Mouse (Mus musculus) lung, postnatal 0 days (tissue): ENCODE results near the gene Wdr92. TPM values are rescaled to one million over a fixed set of nuclear protein-coding genes. Genes with fewer than 3 reads are reported as not detected.
"Not testable (repeated sequence)": the region's sequence is repeated elsewhere in the genome, so short reads cannot be mapped to it uniquely, and the experiment has no call there.

Experiments used
- ATAC-seq: fragments of 200-750 bp; cut with Nextera tagmentation; 2 replicates; pipeline ENCODE4 v1.8.0; 2017; ENCODE audit warnings: moderate library complexity
- DNase-seq: peaks from one replicate; pipeline ENCODE4 v3.0.0-alpha.2; 2016; ENCODE audit warnings: low spot score
- H3K27ac ChIP-seq: fragments of 300-500 bp; sonication (generic); 2 replicates; pipeline ENCODE4 v1.5.1; 2014; ENCODE audit warnings: antibody characterized with exemption, mild to moderate bottlenecking, low read length, mixed read lengths
- H3K27me3 ChIP-seq: fragments of 300-500 bp; sonication (generic); replicated peaks from 2 replicates; pipeline ENCODE4 v1.6.1; 2014; ENCODE audit warnings: low read length, mixed read lengths; ENCODE audit not compliant: insufficient read depth
- H3K36me3 ChIP-seq: fragments of 300-500 bp; sonication (generic); 2 replicates; pipeline ENCODE4 v1.6.1; 2014; ENCODE audit warnings: low read length, mixed read lengths; ENCODE audit not compliant: insufficient read depth
- H3K4me1 ChIP-seq: fragments of 300-500 bp; sonication (generic); 2 replicates; pipeline ENCODE4 v1.6.1; 2014; ENCODE audit warnings: antibody characterized with exemption, low read depth, low read length, mixed read lengths; ENCODE audit not compliant: insufficient read depth
- H3K4me2 ChIP-seq: fragments of 300-500 bp; sonication (generic); replicated peaks from 2 replicates; pipeline ENCODE4 v1.6.1; 2014; ENCODE audit warnings: low read depth, mild to moderate bottlenecking, low read length, moderate library complexity, mixed read lengths
- H3K4me3 ChIP-seq: fragments of 300-500 bp; sonication (generic); 2 replicates; pipeline ENCODE4 v1.5.1; 2014; ENCODE audit warnings: low read depth, low read length
- H3K9ac ChIP-seq: fragments of 300-500 bp; sonication (generic); replicated peaks from 2 replicates; pipeline ENCODE4 v1.6.1; 2014; ENCODE audit warnings: low read depth, mild to moderate bottlenecking
- H3K9me3 ChIP-seq: fragments of 300-500 bp; sonication (generic); 2 replicates; pipeline ENCODE4 v1.6.1; 2016; ENCODE audit warnings: low read length, mixed read lengths
- CTCF ChIP-seq: IDR thresholded peaks from 2 replicates; pipeline ENCODE4 v1.5.1; 2016; ENCODE audit warnings: antibody characterized with exemption, mild to moderate bottlenecking
- EP300 ChIP-seq: IDR thresholded peaks from 2 replicates; pipeline ENCODE4 v1.6.1; 2016; ENCODE audit warnings: antibody characterized with exemption, mild to moderate bottlenecking, control low read depth
- WGBS: fragments of 180-500 bp; shearing (Covaris S2); extraction: QIAGEN DNeasy Blood & Tissue Kit; methylation state at CpG from one replicate; pipeline ENCODE4 v1.1.7; 2014; 5-methylcytosine and 5-hydroxymethylcytosine counted together
- polyA plus RNA-seq: library from polyadenylated mRNA; unstranded; fragments of >200 nt; fragmentation: Nextera tagmentation; extraction: Ambion mirVana; gene quantifications from 2 replicates; pipeline ENCODE4 v1.2.1, GENCODE M21; 2015

The Wdr92 gene
- polyA plus RNA-seq, 1 experiment from 2014 or later, result 16.1 TPM

GRCm38 (mm10) chr11:17215475-17215874 lies 33.6 kb downstream of the Wdr92 start:
- 86% methylated on average over 3 of the region's 3 CpGs for WGBS
- no peak overlapping the region for H3K4me2 ChIP-seq
- ATAC-seq (no peak), DNase-seq (no peak)
- no peak overlapping the region for H3K27ac ChIP-seq
- TF ChIP-seq EP300 (no peak), CTCF (no peak)
- no peaks in the 10 kb centered on the region for H3K36me3 ChIP-seq
- no peaks in the 10 kb centered on the region for H3K9me3 ChIP-seq
- H3K4me1 ChIP-seq, result peaks cover 11% of the 10 kb centered on the region
- no peak overlapping the region for H3K4me3 ChIP-seq
- H3K27me3 ChIP-seq, result no peaks in the 10 kb centered on the region
- no peak overlapping the region for H3K9ac ChIP-seq

DNA sequence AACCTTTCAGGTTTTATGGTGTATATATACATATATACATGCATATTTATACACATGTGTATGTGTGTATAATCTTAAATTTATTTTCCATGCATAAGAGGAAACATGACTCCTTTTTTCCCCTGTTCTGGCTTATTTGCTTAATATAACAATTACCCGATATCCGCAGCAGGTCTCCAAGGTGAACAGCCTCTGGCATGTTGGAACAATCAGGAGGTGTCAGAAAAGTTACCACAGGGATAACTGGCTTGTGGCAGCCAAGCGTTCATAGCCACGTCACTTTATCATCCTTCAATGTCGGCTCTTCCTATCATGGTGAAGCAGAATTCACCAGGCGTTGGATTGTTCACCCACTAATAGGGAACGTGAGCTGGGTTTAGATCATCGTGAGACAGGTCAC lies 39.2 kb downstream of the Wdr92 start:
- TF ChIP-seq CTCF (no peak), EP300 (no peak)
- Histone ChIP-seq H3K4me2 (no peak overlapping the region), H3K4me1 (no peaks in the 10 kb centered on the region), H3K4me3 (no peak overlapping the region), H3K9ac (no peak overlapping the region), H3K9me3 (no peaks in the 10 kb centered on the region), H3K36me3 (peaks cover 4% of the 10 kb centered on the region; the same call in 1 of the 2 replicates), H3K27me3 (no peaks in the 10 kb centered on the region), H3K27ac (no peak overlapping the region)
- no peak for DNase-seq
- 94% methylated on average over 8 of the region's 8 CpGs for WGBS
- no peak for ATAC-seq

DNA sequence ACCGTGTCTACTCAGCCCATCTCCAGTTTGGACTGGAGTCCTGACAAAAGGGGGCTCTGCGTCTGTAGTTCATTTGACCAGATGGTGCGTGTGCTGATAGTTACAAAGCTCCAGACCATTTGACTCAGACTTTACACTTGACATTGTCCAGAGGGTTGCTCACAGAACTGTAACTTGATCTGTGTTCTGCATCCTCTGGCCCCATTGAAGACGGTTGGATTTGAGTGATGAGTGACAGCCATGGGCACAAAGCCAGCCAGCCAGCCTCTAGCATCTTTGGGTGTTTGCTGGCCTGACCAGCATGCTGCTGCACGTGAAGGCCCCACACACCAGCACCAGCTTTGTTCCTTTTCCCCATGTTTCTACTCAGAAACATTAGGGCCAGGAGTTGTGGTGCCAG lies 50.9 kb downstream of the Wdr92 start:
- H3K9me3 ChIP-seq, result no peaks in the 10 kb centered on the region
- no peak overlapping the region for H3K4me2 ChIP-seq
- no peak overlapping the region for H3K4me3 ChIP-seq
- no peak for DNase-seq
- peaks cover 15% of the 10 kb centered on the region; the same call in 1 of the 2 replicates for H3K36me3 ChIP-seq
- no peaks in the 10 kb centered on the region for H3K4me1 ChIP-seq
- H3K9ac ChIP-seq, result no peak overlapping the region
- 63% methylated on average over 5 of the region's 5 CpGs for WGBS
- ATAC-seq, result no peak
- no peaks in the 10 kb centered on the region for H3K27me3 ChIP-seq
- no peak overlapping the region for H3K27ac ChIP-seq
- TF ChIP-seq CTCF (no peak), EP300 (no peak)

GRCm38 (mm10) chr11:17236449-17237037 lies 54.6 kb downstream of the Wdr92 start:
- TF ChIP-seq CTCF (no peak), EP300 (no peak)
- no peak for ATAC-seq

DNA sequence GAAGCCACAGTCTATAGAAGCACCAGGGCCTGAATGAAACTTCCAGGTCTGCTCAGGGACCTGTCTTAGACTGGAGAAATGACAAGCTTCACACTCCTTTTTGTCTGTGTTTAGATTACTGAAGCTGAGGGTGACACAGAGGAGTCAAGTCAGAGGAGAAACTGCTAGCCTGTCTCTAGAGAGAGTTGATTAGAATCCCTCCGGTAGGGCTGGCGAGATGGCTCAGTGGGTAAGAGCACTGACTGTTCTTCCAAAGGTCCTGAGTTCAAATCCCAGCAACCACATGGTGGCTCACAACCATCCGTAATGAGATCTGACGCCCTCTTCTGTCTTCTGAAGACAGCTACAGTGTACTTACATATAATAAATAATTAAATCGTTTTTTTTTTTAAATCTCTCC lies 56.7 kb downstream of the Wdr92 start:
- H3K9me3 ChIP-seq, H3K36me3 ChIP-seq, H3K4me2 ChIP-seq, H3K4me3 ChIP-seq, H3K27ac ChIP-seq, H3K9ac ChIP-seq, DNase-seq, ATAC-seq, H3K4me1 ChIP-seq, H3K27me3 ChIP-seq: not testable (repeated sequence)
- 85% methylated on average over 5 of the region's 5 CpGs for WGBS

More at GRCm38 (mm10) chr11:17236449-17237037, 54.6 kb downstream of the Wdr92 start:
- Histone ChIP-seq H3K4me2 (no peak overlapping the region), H3K36me3 (peaks cover 12% of the 10 kb centered on the region; the same call in 1 of the 2 replicates), H3K4me1 (no peaks in the 10 kb centered on the region), H3K9ac (no peak overlapping the region), H3K27ac (no peak overlapping the region), H3K4me3 (no peak overlapping the region), H3K27me3 (no peaks in the 10 kb centered on the region), H3K9me3 (no peaks in the 10 kb centered on the region)
- DNase-seq, result no peak
- 67% methylated on average over 5 of the region's 5 CpGs for WGBS

DNA sequence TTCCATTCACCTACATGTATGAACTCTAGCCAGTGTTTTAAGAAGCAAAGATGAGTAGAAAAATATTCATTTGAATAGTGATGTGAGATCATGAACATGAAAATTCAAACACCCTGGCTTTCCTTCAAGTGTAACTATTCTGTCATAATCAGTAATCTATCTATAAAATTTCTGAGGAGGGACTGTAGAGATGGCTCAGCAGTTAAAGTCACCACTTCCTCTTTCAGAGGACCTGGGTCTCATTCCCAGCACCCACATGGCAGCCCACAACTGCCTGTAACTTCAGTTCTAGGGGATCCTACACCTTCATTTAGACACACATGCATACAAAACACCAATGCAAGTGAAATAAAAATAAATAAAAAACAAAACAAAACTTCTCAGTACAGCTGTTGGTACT lies 66.8 kb downstream of the Wdr92 start:
- H3K27me3 ChIP-seq, result no peaks in the 10 kb centered on the region
- no peaks in the 10 kb centered on the region for H3K9me3 ChIP-seq
- no peak overlapping the region for H3K9ac ChIP-seq
- H3K27ac ChIP-seq, result no peak overlapping the region
- TF ChIP-seq CTCF (no peak), EP300 (no peak)
- no peak overlapping the region for H3K4me3 ChIP-seq
- no peak for DNase-seq
- H3K4me2 ChIP-seq, result no peak overlapping the region
- ATAC-seq, result no peak
- no peaks in the 10 kb centered on the region for H3K4me1 ChIP-seq
- no peaks in the 10 kb centered on the region for H3K36me3 ChIP-seq
